Mouse (Mus musculus): ENCODE data around the gene Mapkapk3. TPM values are rescaled to one million over a fixed set of nuclear protein-coding genes. Genes with fewer than 3 reads are reported as not detected.

Gene Mapkapk3
- polyA plus RNA-seq, 1 experiment, result 12.8 TPM

DNA sequence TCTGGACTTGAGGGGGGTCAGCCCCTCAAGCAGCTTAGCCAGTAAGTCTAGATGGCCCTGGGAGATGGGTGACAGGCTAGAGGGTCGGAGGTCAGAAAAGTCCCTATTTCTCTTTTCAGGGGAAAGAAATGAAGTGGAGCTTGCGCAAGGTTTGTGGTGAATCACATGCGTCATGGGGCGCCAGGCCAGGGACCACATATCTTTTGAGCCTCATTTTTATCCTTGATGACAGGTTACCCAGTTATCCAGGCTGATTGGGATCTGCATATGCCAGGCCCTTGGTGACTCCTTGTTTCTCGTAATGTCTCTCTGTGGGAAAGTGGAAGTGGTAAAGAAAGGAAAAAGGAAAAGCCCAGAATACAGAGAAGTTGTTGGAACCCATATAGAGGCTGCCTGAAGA lies 25.8 kb downstream of the Mapkapk3 start:
- no peak for DNase-seq (ENCODE audit: low read depth)

DNA sequence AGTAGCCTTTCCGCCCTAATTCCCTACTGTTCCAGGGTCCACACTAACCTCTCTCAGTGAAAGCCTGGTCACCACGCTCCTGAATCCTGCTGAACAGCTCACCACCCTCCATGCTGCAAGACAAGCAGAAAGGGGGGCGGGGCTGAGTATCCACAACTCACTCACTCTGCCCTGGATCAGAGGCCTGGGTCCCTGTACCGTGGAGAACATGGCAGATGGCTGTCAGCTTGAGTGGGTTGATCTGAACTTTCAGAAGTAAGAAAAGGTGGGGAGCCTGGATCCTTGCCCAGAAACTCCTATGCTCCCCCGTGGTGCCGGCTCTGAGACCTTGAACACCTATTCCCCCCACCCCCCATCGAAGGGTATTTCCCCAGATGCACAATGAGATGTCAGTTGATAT lies 27.3 kb downstream of the Mapkapk3 start:
- no peak for DNase-seq (ENCODE audit: low read depth)

DNA sequence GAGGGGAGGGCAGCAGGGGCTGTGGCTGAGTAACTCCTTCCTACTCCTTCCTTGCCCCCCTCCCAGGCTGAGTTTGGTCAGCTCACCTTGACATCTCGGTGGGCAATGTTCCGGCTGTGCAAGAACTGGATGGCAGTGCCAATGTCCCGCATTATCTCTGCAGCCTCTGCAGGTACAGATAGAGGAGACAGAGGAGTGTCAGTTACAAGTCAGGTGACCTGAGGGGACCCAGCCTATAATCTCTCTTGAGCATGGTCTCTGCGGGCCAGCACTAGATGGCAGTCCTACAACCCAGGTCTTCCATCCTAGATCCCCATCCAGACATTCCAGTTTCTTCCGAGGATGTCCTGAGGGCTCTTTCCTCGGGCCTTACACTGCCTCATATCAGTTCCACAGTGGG lies 27.9 kb downstream of the Mapkapk3 start:
- no peak for DNase-seq (ENCODE audit: low read depth)

DNA sequence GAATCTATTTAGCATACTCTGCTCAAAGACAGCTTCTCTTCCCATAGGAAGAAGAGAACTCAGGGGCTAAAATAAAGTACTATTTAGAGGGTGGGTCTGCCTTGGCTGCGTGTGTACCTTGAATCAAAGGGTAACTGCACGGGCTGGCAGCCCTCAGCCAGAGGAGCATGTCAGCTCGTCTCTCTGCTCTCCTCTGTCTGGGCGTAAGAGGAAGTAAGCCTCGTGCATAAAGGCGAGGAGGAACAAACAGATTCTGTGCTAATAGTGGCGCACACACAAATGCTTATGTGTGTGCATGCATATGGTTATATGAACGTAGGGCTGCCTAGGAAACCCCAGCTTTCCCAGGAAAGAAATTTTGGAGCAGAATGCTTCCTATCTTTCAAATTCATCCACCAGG lies 28.8 kb downstream of the Mapkapk3 start:
- DNase-seq (ENCODE audit: low read depth), result no peak

DNA sequence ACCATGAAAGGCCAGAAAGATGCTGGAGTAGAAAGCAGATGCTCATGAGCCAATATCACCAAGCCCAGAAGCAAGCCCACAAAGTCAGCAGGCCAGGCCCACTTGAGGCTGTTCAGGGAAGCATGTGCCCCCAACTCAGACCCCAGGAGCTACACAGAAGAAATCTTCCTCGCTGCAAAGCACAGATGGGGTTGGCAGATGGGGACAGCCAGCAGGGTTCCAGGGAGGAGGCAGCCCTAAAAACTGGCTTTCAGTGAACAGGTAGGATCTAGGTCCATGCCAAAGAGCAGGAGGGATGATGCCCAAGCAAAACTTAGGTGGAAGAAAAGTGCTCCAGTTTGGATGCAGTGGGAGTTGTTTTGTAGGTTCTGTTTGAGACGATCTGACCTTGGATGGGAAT lies 29.2 kb downstream of the Mapkapk3 start:
- DNase-seq (ENCODE audit: low read depth), result no peak

DNA sequence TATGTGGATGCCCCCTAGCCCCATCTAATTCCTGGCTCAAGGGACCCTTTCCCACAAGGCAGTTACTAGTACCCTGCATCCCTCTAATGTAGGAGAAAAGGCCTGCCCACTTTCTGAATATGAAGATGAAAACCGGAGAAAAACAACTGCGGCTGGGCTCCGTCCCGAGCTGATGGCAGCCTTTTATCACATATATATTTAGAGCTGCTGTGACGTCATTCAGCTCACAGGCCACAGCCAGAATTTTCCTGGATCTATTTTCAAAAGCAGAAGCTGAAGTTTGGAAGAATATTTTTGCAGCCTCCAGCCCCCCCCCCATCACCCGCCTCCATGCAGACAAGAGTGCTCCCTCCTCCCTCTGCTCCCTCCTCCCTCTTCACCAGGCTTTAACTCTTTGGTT lies 30.1 kb downstream of the Mapkapk3 start:
- DNase-seq (ENCODE audit: low read depth), result no peak

DNA sequence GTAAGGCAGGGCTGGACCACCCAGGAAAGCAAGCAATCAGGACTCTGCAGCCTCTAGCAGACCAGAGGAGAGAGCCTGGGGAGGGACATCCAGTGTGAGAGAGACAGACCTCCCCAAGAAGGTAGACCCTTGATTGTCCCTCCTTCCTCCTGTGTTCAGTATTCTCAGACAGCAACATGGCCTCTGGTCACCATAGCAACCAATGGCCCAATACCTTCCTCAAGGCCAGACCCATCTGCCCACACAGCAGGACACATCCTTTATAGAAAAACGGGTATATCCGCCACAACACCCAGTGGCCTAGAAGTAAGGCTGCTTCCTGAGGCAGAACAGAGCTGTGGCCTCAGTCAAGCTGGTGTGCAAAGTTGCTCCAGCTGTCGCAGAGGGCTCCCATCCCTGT lies 34.1 kb downstream of the Mapkapk3 start:
- no peak for DNase-seq (ENCODE audit: low read depth)

DNA sequence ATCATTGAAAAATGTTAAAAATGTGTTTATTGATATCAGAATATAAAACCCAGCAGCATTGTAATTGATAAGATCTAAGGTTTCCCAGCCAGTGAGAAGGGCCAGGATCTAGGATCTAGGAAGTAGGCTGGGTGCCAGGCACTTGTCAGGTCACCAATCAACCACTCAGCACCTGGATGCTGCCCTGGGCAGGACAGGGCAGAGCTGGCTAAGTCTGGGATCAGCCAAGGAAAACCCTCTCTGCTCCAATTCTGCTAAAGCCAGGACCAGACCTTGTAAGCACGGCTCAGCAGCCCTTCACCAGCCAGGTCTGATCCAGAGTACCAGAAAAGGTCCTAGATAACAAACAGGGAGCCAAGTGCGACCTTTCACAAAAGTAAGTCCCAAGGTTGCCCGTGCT lies 34.8 kb downstream of the Mapkapk3 start:
- DNase-seq (ENCODE audit: low read depth), result peak; percentile 60

DNA sequence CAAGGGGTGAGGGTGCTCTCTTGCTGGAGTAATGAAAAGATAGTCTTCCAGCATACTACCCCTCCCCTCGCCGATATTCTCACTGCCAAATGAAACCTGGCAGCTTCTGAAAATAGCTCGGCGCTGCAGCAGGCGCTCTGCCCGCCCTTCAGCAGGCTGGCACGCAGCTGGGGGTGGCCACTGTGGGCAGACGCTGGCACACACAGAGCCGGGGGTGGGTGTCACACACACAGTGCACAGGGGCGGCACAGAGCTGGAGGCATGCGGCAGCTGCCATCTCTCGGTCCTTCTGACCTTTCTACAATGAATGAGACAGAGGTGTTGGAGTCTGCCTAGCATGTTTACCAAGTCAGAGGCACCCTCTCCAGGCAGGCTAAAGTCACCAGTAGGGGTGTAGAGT lies 35.2 kb downstream of the Mapkapk3 start:
- DNase-seq (ENCODE audit: low read depth), result no peak

DNA sequence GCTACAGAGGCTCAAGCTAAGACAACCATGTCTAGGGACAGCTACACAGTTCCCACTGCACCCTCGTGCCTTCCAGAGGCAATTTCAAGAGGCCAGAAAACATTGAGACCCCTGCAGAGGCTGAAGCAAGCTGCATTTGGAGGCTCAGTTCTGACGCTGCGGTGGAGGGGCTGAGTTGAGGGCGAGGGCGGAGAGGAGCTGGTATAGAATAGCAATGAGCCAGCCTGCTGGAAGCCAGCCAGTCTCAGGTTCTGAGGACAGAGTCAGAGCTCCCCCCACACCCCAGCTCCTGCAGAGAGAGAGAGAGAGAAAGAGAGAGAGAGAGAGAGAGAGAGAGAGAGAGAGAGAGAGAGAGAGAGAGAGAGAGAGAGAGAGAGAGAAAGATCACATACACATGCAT lies 37.5 kb downstream of the Mapkapk3 start:
- DNase-seq (ENCODE audit: low read depth), result no peak

DNA sequence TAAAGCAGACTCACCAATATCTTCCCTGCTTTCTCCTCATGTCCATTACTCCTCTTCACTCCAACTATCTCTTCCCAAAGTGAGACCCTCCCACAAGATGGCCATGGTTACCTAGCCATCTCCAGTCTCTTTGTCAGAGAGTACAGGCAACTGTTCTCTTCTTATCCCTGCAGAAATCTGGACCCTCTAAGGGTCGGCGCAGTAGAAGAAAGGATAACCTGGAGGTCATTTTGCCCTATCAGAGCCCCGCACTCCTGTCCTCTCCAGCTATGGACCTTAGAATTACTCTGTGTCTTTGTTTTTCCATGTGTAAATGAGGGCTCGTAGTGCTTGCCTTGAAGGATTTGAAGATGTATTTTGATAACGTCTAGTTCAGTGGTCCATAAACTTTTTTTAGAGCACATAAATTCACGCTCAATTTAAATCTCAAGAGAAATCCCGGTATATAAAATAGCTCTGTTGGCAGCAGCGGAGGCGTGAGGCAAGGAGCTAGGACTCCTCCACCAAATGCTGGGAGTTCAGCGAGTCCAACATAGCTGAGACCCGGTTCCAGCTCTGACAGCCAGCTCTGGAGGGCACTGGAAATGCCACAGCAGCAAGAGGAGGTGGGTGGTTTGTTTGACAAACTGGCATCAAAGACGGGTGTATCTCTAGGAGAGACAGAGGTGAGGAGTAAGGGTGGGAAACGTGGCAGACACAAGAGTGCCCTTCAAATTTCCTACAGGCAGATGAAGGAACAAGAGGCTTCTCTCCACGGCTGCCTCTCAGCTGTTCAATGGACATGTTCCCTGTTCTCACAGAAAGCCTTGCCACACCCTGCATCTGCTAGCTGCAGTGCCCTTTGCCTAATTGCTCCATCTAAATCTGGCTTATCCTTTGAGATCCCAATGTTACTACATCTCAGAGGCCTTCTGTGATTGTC lies 39.0 kb downstream of the Mapkapk3 start:
- DNase-seq (ENCODE audit: low read depth), result no peak

DNA sequence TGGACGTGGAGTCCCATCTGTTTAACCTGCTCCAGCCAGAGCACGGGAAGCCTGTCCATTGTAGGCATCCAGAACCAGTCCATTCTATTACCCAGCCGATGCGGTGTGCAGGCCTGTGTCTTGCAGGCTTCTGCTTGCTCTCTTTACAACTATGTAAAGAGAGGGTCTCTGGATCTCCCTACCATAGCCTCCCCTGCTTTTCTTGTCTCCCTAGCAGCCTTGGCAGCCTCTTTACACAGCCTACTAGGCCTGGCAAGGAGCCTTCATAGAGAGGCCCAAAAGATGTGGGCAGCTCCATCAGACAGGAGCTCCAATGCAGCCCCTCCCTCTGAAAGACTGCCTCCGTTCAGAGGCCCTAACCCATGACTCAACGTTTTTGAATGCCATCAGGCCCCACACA lies 40.5 kb downstream of the Mapkapk3 start:
- no peak for DNase-seq (ENCODE audit: low read depth)

DNA sequence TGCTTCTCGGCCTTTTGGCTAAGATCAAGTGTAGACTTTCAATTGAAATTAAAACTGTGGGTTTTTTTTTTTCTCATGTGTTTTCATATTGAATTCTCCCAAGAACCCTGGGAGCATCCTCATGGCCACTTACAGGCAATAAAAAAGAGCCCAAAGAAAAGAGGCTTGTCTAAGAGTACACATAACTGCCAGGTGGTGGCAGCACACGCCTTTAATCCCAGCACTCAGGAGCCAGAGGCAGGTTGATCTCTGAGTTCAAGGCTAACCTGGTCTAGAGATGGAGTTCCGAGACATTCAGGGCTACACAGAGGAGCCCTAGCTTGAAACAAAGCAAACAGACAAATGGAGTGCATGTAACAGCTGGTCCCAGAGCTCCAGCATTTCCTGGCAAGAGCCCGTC lies 43.5 kb downstream of the Mapkapk3 start:
- DNase-seq (ENCODE audit: low read depth), result no peak

DNA sequence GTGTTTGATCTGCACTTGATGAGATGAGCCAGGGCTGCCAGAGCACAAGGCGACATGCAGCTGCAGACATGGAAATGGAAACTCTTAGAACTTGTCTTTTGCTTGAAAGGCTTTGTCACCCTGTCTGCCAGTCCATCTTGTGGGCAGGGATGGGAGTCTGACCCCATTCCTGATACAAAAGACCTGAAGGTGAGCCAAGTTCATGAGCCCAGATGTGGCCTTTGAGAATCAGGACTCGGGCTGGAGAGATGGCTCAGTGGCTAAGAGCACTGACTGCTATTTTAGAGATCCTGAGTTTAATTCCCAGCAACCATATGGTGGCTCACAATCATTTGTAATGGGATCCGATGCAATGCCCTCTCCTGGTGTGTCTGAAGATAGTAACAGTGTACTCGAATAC lies 44.4 kb downstream of the Mapkapk3 start:
- DNase-seq (ENCODE audit: low read depth), result no peak

DNA sequence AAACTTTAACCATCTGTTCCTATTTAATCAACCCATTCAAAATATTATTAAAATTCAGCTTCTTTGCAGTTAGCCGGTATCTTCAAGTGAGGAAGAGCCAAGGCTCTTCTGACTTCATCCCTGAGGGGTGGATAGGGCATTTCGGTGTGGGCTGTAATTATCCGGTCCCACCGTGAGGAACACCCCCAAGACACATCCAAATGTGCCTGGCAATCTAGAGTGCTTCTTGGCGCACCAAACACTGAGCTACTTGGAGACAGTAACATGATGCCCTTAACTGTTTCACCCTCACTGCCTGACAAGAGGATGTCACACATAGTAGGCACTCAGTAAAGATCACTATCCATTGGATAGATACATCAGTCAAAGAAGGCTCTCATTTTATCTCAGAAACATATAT lies 53.5 kb downstream of the Mapkapk3 start:
- DNase-seq (ENCODE audit: low read depth), result no peak

DNA sequence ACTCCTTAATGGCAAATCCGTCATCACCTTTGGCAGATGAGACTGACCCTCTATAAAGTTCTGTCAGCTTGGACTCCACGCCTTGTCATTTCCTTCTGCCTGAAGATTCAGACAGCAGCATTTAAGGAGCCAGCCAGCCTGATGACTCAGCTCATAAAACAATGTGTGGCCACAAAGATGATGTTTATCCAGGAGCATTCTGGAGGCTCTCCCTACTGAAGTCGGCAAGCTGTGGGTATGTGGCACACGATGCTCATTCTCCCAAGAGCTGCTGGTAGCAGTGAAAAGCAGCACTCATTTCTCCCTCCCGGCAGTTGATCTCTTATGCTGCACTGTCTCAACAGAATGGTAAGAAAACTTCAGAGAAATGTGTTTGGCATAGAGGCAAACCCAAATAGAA lies 54.4 kb downstream of the Mapkapk3 start:
- DNase-seq (ENCODE audit: low read depth), result no peak

DNA sequence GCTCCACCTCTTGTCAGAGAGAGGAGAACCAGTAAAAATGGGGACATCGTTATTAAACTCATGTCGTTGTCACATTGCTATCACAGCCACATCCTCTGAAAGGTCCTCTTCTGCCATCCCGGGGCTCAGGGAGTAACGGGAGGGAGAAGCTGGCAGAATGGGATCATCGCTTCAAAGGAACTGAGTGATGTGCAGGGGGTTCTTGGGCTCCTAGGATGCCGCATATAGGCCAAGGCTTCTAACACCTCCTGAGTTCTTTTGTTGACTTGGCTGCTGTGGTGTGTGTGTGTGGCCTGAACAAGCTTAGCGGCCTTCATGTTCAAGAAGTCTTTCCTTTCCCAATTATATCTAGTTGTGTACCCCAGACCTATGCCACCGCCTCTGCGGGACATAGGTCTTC lies 57.5 kb downstream of the Mapkapk3 start:
- DNase-seq (ENCODE audit: low read depth), result no peak

DNA sequence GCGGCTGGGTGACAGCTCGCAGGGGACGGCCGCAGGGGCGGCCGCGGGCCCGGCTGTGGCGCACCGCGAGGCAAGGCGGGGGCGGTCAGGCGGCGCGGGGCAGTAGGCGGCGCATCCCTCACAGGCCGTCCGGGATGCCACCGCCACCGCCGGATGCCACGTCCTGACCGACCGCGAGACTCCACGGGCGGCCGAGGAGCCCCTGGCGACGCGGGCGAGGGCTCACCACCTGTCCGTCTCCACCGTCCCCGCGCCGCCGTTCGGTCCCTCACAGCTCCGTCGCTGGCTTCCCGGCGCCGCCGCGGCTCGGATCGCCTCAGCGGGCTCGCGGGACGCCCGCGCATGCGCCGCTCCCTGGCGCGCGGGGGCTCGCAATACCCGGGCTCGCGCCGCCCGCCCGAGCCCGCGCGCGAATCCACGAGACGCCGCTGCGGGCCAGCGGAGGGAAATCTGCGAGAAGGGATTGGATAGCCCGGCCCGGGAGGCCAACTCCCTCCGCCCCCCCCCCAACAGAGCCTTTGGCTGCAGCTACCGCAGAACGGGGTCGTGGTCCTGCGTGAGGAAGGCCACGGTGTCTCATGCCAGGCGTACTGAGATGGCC lies 58.0 kb downstream of the Mapkapk3 start, which contains the start of gene Dock3:
Gene Dock3, minus strand, starts transcription at position 371 of the 601 bp plus-strand sequence.
- DNase-seq (ENCODE audit: low read depth), result no peak

DNA sequence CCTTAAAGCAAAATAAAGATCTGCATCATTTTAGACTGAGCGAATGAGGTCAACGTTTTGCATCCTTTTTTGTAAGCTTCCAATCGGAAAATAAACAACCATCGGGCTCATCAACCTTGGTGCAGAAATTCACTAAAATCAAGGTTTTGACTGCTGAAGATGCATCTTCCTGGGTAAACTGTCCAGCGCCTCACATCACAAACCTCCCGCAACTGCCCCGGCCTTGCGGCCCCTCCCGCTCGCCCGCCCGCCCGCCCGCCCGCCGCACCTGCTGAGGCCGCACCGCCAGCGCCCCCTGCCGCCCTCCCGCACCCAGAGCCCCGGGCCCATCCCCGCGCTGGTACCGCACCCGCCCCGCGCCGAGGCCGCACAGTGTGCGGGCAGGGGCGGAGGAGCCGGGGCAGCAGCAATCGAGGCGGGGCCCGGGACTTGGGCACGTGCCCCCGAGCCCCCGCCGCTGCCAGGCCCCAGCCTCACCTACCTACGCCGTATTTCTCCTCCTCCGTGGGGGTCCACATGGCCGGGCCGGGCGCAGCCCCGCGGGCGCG lies 58.6 kb downstream of the Mapkapk3 start:
- DNase-seq (ENCODE audit: low read depth), result no peak

DNA sequence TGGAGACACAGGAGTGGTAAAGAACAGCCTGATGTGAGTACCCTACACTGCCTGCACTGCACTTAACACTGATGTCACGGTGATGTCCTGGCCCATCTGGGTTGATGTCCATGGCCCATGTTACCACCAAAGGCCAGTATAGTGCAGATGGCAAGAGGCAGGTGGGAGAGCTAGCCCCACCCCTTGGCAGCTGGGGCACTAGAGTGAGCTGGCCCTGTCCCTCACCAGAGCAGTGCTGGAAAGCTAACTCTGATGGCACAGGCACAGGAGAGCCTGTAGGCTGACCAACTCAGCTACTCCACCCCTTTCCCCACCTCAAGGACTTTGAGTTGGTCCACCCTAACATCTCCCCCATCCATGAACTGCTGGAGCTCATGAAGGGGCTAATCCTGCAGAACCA lies 65.1 kb downstream of the Mapkapk3 start:
- no peak for DNase-seq (ENCODE audit: low read depth)

Data from gonadal fat pad, adult 2 months (tissue).